Mouse (Mus musculus) lung, postnatal 0 days (tissue): ENCODE measurements at regions not wholly inside any gene's neighbourhood (a gene's known extent, or its start where the extent isn't known, plus 50 kb on each side); places are given as distances from the start of the nearest gene placed in this dataset.
A peak's percentile ranks its signal among the peaks of the same experiment; 100 is the strongest.

Source experiments
- CTCF ChIP-seq: IDR thresholded peaks from 2 replicates; pipeline ENCODE4 v1.5.1; 2016; ENCODE audit warnings: antibody characterized with exemption, mild to moderate bottlenecking
- EP300 ChIP-seq: IDR thresholded peaks from 2 replicates; pipeline ENCODE4 v1.6.1; 2016; ENCODE audit warnings: antibody characterized with exemption, mild to moderate bottlenecking, control low read depth

DNA sequence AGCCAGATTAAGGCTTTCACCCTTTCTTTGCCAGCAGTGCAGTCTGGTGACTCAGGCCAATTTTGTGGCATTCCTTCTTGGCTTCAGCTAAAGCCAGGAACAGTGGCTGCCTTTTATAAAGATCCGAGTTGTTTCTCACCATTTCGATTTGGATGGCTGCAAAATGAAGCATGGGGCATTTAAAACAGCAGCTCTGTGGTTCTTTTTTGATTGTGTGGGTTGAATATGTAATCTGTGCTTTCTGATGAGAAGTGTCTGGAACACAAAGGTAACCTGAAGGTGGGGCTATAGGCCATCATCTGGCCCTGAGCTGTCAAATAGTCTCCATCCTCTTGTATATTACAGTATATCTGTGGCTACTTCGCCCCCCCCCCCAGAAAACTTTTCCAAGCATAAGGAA lies 338.4 kb upstream of the Clnk start:
- TF ChIP-seq CTCF, result 0 out of 2 replicates have a peak, but pooled peaks have one; percentile 4
- TF ChIP-seq EP300, result no peak
